Mouse (Mus musculus) embryonic facial prominence, embryonic 13.5 days (tissue): ENCODE results near the gene Loxl1. TPM values are rescaled to one million over a fixed set of nuclear protein-coding genes. Genes with fewer than 3 reads are reported as not detected.

Experiments
- ATAC-seq: fragments of 200-750 bp; cut with Nextera tagmentation; 2 replicates; pipeline ENCODE4 v1.8.0; 2017; ENCODE audit warnings: low read depth; ENCODE audit not compliant: insufficient number of reproducible peaks, insufficient read depth, low FRiP score, low TSS enrichment
- H3K27ac ChIP-seq: fragments of 300-500 bp; sonication (generic); 2 replicates; pipeline ENCODE4 v1.5.1; 2015; ENCODE audit warnings: moderate library complexity, mild to moderate bottlenecking, inconsistent platforms
- H3K27me3 ChIP-seq: fragments of 300-500 bp; sonication (generic); 2 replicates; pipeline ENCODE4 v1.6.1; 2015; ENCODE audit warnings: mild to moderate bottlenecking, inconsistent platforms
- H3K36me3 ChIP-seq: fragments of 300-500 bp; sonication (generic); 2 replicates; pipeline ENCODE4 v1.6.1; 2015; ENCODE audit warnings: mild to moderate bottlenecking, inconsistent platforms
- H3K4me1 ChIP-seq: fragments of 300-500 bp; sonication (generic); 2 replicates; pipeline ENCODE4 v1.6.1; 2015; ENCODE audit warnings: inconsistent platforms
- H3K4me2 ChIP-seq: fragments of 300-500 bp; sonication (generic); 2 replicates; pipeline ENCODE4 v1.6.1; 2015; ENCODE audit warnings: moderate library complexity, mild to moderate bottlenecking, inconsistent platforms
- H3K4me3 ChIP-seq: fragments of 300-500 bp; sonication (generic); 2 replicates; pipeline ENCODE4 v1.5.1; 2015; ENCODE audit warnings: mild to moderate bottlenecking, inconsistent platforms
- H3K9ac ChIP-seq: fragments of 300-500 bp; sonication (generic); 2 replicates; pipeline ENCODE4 v1.6.1; 2015; ENCODE audit warnings: mild to moderate bottlenecking, inconsistent platforms
- H3K9me3 ChIP-seq: fragments of 300-500 bp; sonication (generic); 2 replicates; pipeline ENCODE4 v1.6.1; 2016; ENCODE audit warnings: inconsistent platforms
- WGBS: fragments of 180-500 bp; shearing (Covaris S2); methylation state at CpG from one replicate; pipeline ENCODE4 v1.1.7; 2015; ENCODE audit warnings: mixed read lengths; 5-methylcytosine and 5-hydroxymethylcytosine counted together
- polyA plus RNA-seq: library from polyadenylated mRNA; unstranded; fragments of >200 nt; fragmentation: Nextera tagmentation; extraction: Ambion mirVana; gene quantifications from 2 replicates; pipeline ENCODE4 v1.2.1, GENCODE M21; 2015

The Loxl1 gene
- polyA plus RNA-seq, 1 experiment from 2014 or later: 30.9 TPM

GRCm38 (mm10) chr9:58289901-58290300, 23.1 kb downstream of the Loxl1 start:
- Histone ChIP-seq H3K27ac (no peak overlapping the region), H3K4me2 (no peak overlapping the region), H3K36me3 (peaks cover 27% of the 10 kb centered on the region), H3K4me3 (no peak overlapping the region), H3K27me3 (no peaks in the 10 kb centered on the region), H3K9me3 (no peaks in the 10 kb centered on the region), H3K4me1 (no peaks in the 10 kb centered on the region), H3K9ac (no peak overlapping the region)
- ATAC-seq: no peak
- 74% methylated on average over 2 of the region's 2 CpGs for WGBS

GRCm38 (mm10) chr9:58289090-58289489, 23.9 kb downstream of the Loxl1 start:
- Histone ChIP-seq H3K9me3 (no peaks in the 10 kb centered on the region), H3K4me2 (no peak overlapping the region), H3K27me3 (no peaks in the 10 kb centered on the region), H3K9ac (no peak overlapping the region), H3K27ac (no peak overlapping the region), H3K4me3 (no peak overlapping the region), H3K36me3 (peaks cover 27% of the 10 kb centered on the region), H3K4me1 (no peaks in the 10 kb centered on the region)
- ATAC-seq: no peak
- 52% methylated on average over 1 of the region's 1 CpGs for WGBS

GRCm38 (mm10) chr9:58283431-58283830, 29.6 kb downstream of the Loxl1 start:
- peaks cover 13% of the 10 kb centered on the region for H3K4me1 ChIP-seq
- 41% methylated on average over 7 of the region's 7 CpGs for WGBS

GRCm38 (mm10) chr9:58281597-58281996, 31.4 kb downstream of the Loxl1 start:
- 54% methylated on average over 3 of the region's 3 CpGs for WGBS
- H3K9ac ChIP-seq: no peak overlapping the region
- peaks cover 13% of the 10 kb centered on the region for H3K4me1 ChIP-seq
- no peak overlapping the region for H3K27ac ChIP-seq
- no peaks in the 10 kb centered on the region for H3K9me3 ChIP-seq
- no peaks in the 10 kb centered on the region for H3K36me3 ChIP-seq
- no peak overlapping the region for H3K4me2 ChIP-seq
- no peaks in the 10 kb centered on the region for H3K27me3 ChIP-seq
- H3K4me3 ChIP-seq: no peak overlapping the region
- ATAC-seq: no peak

More at GRCm38 (mm10) chr9:58283431-58283830, 29.6 kb downstream of the Loxl1 start:
- no peak overlapping the region for H3K27ac ChIP-seq
- H3K9me3 ChIP-seq: no peaks in the 10 kb centered on the region
- peaks cover 2% of the 10 kb centered on the region; the same call in 1 of the 2 replicates for H3K36me3 ChIP-seq
- no peaks in the 10 kb centered on the region for H3K27me3 ChIP-seq
- no peak overlapping the region for H3K4me3 ChIP-seq
- no peak overlapping the region for H3K9ac ChIP-seq
- H3K4me2 ChIP-seq: no peak overlapping the region
- no peak for ATAC-seq

- no peaks in the 10 kb centered on the region for H3K27me3 ChIP-seq
- H3K4me2 ChIP-seq: no peak overlapping the region
- no peaks in the 10 kb centered on the region for H3K36me3 ChIP-seq
- WGBS: 34% methylated on average over 9 of the region's 9 CpGs
- ATAC-seq: no peak
- H3K4me3 ChIP-seq: no peak overlapping the region
- peaks cover 17% of the 10 kb centered on the region for H3K4me1 ChIP-seq
- no peak overlapping the region for H3K27ac ChIP-seq
- no peaks in the 10 kb centered on the region for H3K9me3 ChIP-seq
- no peak overlapping the region for H3K9ac ChIP-seq
These were observed 32.5 kb downstream of the Loxl1 start for GRCm38 (mm10) chr9:58280259-58281109.

- 60% methylated on average over 5 of the region's 5 CpGs for WGBS
- Histone ChIP-seq H3K4me1 (peaks cover 24% of the 10 kb centered on the region), H3K27me3 (no peaks in the 10 kb centered on the region), H3K9ac (no peak overlapping the region), H3K36me3 (no peaks in the 10 kb centered on the region), H3K4me2 (no peak overlapping the region), H3K9me3 (no peaks in the 10 kb centered on the region), H3K27ac (no peak overlapping the region), H3K4me3 (no peak overlapping the region)
- ATAC-seq: no peak
These were observed 33.2 kb downstream of the Loxl1 start for GRCm38 (mm10) chr9:58279780-58280179.

- no peak overlapping the region for H3K4me2 ChIP-seq
- 46% methylated on average over 4 of the region's 4 CpGs for WGBS
- H3K27ac ChIP-seq: no peak overlapping the region
- ATAC-seq: no peak
- H3K9ac ChIP-seq: no peak overlapping the region
- no peaks in the 10 kb centered on the region for H3K36me3 ChIP-seq
- no peak overlapping the region for H3K4me3 ChIP-seq
- no peaks in the 10 kb centered on the region for H3K27me3 ChIP-seq
- H3K4me1 ChIP-seq: peaks cover 31% of the 10 kb centered on the region
- no peaks in the 10 kb centered on the region for H3K9me3 ChIP-seq
These were observed 33.9 kb downstream of the Loxl1 start for GRCm38 (mm10) chr9:58278821-58279723.

GRCm38 (mm10) chr9:58278313-58278712, 34.7 kb downstream of the Loxl1 start:
- Histone ChIP-seq H3K4me2 (no peak overlapping the region), H3K9me3 (no peaks in the 10 kb centered on the region), H3K4me1 (peaks cover 28% of the 10 kb centered on the region), H3K27me3 (no peaks in the 10 kb centered on the region), H3K27ac (no peak overlapping the region), H3K36me3 (no peaks in the 10 kb centered on the region), H3K4me3 (no peak overlapping the region), H3K9ac (no peak overlapping the region)
- WGBS: 87% methylated on average over 4 of the region's 4 CpGs
- no peak for ATAC-seq

GRCm38 (mm10) chr9:58276346-58276745, 36.6 kb downstream of the Loxl1 start:
- no peaks in the 10 kb centered on the region for H3K27me3 ChIP-seq
- no peaks in the 10 kb centered on the region for H3K9me3 ChIP-seq
- no peaks in the 10 kb centered on the region for H3K36me3 ChIP-seq
- H3K4me3 ChIP-seq: no peak overlapping the region
- H3K4me2 ChIP-seq: no peak overlapping the region
- 48% methylated on average over 5 of the region's 5 CpGs for WGBS
- peaks cover 23% of the 10 kb centered on the region for H3K4me1 ChIP-seq
- no peak overlapping the region for H3K27ac ChIP-seq
- no peak for ATAC-seq
- no peak overlapping the region for H3K9ac ChIP-seq

GRCm38 (mm10) chr9:58275797-58276196, 37.2 kb downstream of the Loxl1 start:
- 72% methylated on average over 3 of the region's 3 CpGs for WGBS
- Histone ChIP-seq H3K9ac (0 out of 2 replicates have a peak overlapping the region, but pooled peaks have one; percentile 44), H3K4me2 (peak overlapping the region; percentile 34)

GRCm38 (mm10) chr9:58275115-58275774, 37.7 kb downstream of the Loxl1 start:
- H3K4me1 ChIP-seq: peaks cover 19% of the 10 kb centered on the region
- peak overlapping the region; percentile 34 for H3K4me2 ChIP-seq
- 7% methylated on average over 8 of the region's 8 CpGs for WGBS
- H3K4me3 ChIP-seq: no peak overlapping the region
- no peaks in the 10 kb centered on the region for H3K36me3 ChIP-seq
- peak overlapping the region; percentile 84 for H3K27ac ChIP-seq
- 0 out of 2 replicates have a peak, but pooled peaks have one; percentile 37 for ATAC-seq
- H3K9ac ChIP-seq: peak overlapping the region; percentile 44; the same call in 1 of the 2 replicates
- H3K9me3 ChIP-seq: no peaks in the 10 kb centered on the region
- H3K27me3 ChIP-seq: no peaks in the 10 kb centered on the region

More at GRCm38 (mm10) chr9:58275797-58276196, 37.2 kb downstream of the Loxl1 start:
- no peak for ATAC-seq
- H3K9me3 ChIP-seq: no peaks in the 10 kb centered on the region
- no peak overlapping the region for H3K4me3 ChIP-seq
- H3K36me3 ChIP-seq: no peaks in the 10 kb centered on the region
- H3K4me1 ChIP-seq: peaks cover 23% of the 10 kb centered on the region
- peak overlapping the region; percentile 84 for H3K27ac ChIP-seq
- H3K27me3 ChIP-seq: no peaks in the 10 kb centered on the region
